Mouse (Mus musculus) liver, embryonic 14.5 days (tissue): ENCODE data around the gene Fat3. TPM values are rescaled to one million over a fixed set of nuclear protein-coding genes. Genes with fewer than 3 reads are reported as not detected.
A peak's percentile ranks its signal among the peaks of the same experiment; 100 is the strongest.

Source experiments
- ATAC-seq: fragments of 200-750 bp; cut with Nextera tagmentation; 2 replicates; pipeline ENCODE4 v1.8.0; 2017; ENCODE audit warnings: moderate number of reproducible peaks, mild to moderate bottlenecking, moderate library complexity; ENCODE audit not compliant: insufficient read depth
- DNase-seq, 3 experiments: peaks; one replicate each; pipeline ENCODE4 v3.0.0-alpha.2; 2012 to 2013; ENCODE audit warnings: low read depth in 3 of 3, low spot score in 3 of 3
- H3K27ac ChIP-seq: fragments of 300-500 bp; sonication (generic); 2 replicates; pipeline ENCODE4 v1.5.1; 2014; ENCODE audit warnings: moderate library complexity, mild to moderate bottlenecking, control low read depth, inconsistent platforms
- H3K27me3 ChIP-seq: fragments of 300-500 bp; sonication (generic); 2 replicates; pipeline ENCODE4 v1.6.1; 2014; ENCODE audit warnings: mild to moderate bottlenecking, low read length, moderate library complexity; ENCODE audit not compliant: control insufficient read depth, insufficient read depth
- H3K36me3 ChIP-seq: fragments of 300-500 bp; sonication (generic); replicated peaks from 2 replicates; pipeline ENCODE4 v1.6.1; 2014; ENCODE audit warnings: low read depth; ENCODE audit not compliant: control insufficient read depth, insufficient read depth
- H3K4me1 ChIP-seq, 2 experiments: fragments of 200-500 bp in 1 of 2; fragments of 300-500 bp in 1 of 2; sonication (generic) in 1 of 2; replicated peaks; 2 replicates each; pipeline ENCODE4 v1.6.1; 2012 to 2014; ENCODE audit warnings: antibody characterized with exemption in 1 of 2, inconsistent platforms in 1 of 2, low read length in 1 of 2; ENCODE audit not compliant: control insufficient read depth in 2 of 2, insufficient read depth in 2 of 2
- H3K4me2 ChIP-seq: fragments of 300-500 bp; sonication (generic); 2 replicates; pipeline ENCODE4 v1.6.1; 2014; ENCODE audit warnings: low read depth, mild to moderate bottlenecking, control low read depth, moderate library complexity
- H3K4me3 ChIP-seq, 2 experiments: fragments of 200-500 bp in 1 of 2; fragments of 300-500 bp in 1 of 2; sonication (generic) in 1 of 2; 2 replicates each; pipeline ENCODE4 v1.5.1; 2012 to 2014; ENCODE audit warnings: low read depth in 2 of 2, low read length in 2 of 2, mild to moderate bottlenecking in 2 of 2, control low read depth in 1 of 2, inconsistent platforms in 1 of 2, moderate library complexity in 1 of 2; ENCODE audit not compliant: insufficient read depth in 1 of 2
- H3K9ac ChIP-seq: fragments of 300-500 bp; sonication (generic); replicated peaks from 2 replicates; pipeline ENCODE4 v1.6.1; 2014; ENCODE audit warnings: mild to moderate bottlenecking, control low read depth, moderate library complexity
- H3K9me3 ChIP-seq: fragments of 300-500 bp; sonication (generic); 2 replicates; pipeline ENCODE4 v1.6.1; 2016; ENCODE audit warnings: low read length, mixed read lengths; ENCODE audit not compliant: control insufficient read depth
- CTCF ChIP-seq: IDR thresholded peaks from 2 replicates; pipeline ENCODE4 v1.5.1; 2016; ENCODE audit warnings: antibody characterized with exemption, low read depth, control low read depth
- EP300 ChIP-seq: IDR thresholded peaks from 2 replicates; pipeline ENCODE4 v1.6.1; 2016; ENCODE audit warnings: antibody characterized with exemption, low read depth
- WGBS: fragments of 180-500 bp; shearing (Covaris S2); extraction: QIAGEN DNeasy Blood & Tissue Kit; methylation state at CpG from one replicate; pipeline ENCODE4 v1.1.7; 2014; ENCODE audit not compliant: insufficient replicate concordance; 5-methylcytosine and 5-hydroxymethylcytosine counted together
- polyA plus RNA-seq, 2 experiments: library from polyadenylated mRNA; depleted of rRNA in 1 of 2; stranded (reverse) in 1 of 2; unstranded in 1 of 2; fragments of >200 nt; fragmentation: Nextera tagmentation in 1 of 2; extraction: Ambion mirVana in 1 of 2; gene quantifications; 2 replicates each; pipeline versions ENCODE4 v1.2.1 to v1.2.3; 2012 to 2014

Gene Fat3
- polyA plus RNA-seq, 2 experiments: 0.06 TPM; not detected in 1

DNA sequence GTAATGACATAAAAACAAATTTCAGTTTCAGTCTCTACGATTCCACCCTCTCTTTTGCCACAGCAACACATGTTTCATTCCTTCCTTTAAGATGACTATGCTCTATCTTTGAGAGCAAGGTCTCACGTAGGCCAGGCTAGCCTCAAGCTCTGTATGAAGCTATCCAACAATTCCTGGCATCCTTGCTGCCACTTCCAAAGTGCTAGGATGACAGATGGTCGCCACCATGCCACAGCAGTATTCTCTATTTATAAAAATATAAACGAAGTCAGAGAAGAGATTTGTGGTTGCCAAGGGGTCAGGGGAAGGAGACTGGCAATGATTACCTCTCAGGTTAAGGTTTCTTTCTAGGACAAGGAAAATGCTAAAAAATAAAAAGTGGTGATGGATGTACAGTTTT lies 144.4 kb downstream of the Fat3 start:
- no peak for TF ChIP-seq CTCF
- H3K4me3 ChIP-seq: no peak overlapping the region
- 39% methylated on average over 4 of the region's 4 CpGs for WGBS
- no peak overlapping the region for H3K4me2 ChIP-seq
- H3K9ac ChIP-seq: no peak overlapping the region
- DNase-seq (no peak), ATAC-seq (no peak)
- no peaks in the 10 kb centered on the region for H3K27me3 ChIP-seq
- no peak overlapping the region for H3K27ac ChIP-seq
- H3K9me3 ChIP-seq: no peaks in the 10 kb centered on the region
- no peaks in the 10 kb centered on the region for H3K4me1 ChIP-seq
- no peaks in the 10 kb centered on the region for H3K36me3 ChIP-seq

DNA sequence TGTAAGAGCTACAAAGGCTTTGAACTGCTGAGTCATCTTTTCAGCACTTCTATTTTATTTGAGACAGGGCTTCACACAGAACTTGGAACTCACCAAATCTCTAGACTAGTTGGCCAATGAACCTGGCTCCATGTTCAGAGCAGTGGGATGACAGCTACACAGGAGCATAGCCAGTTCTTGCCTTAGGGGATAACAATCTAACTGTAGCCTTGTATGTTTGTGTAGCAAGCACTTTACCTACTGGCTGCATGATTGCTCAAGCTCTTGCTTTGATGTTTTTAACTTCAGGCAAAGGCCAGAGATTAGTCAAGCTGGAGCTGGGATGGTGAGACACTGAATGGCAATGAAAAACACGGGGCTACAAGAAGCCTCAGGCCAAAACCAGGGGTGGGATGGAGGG lies 146.2 kb downstream of the Fat3 start:
- no peak overlapping the region for H3K4me2 ChIP-seq
- H3K9ac ChIP-seq: no peak overlapping the region
- TF ChIP-seq CTCF: no peak
- TF ChIP-seq EP300: no peak
- DNase-seq (peak in 1 of 3 experiments; percentile 2), ATAC-seq (0 out of 2 replicates have a peak, but pooled peaks have one; percentile 11)
- H3K9me3 ChIP-seq: no peaks in the 10 kb centered on the region
- 17% methylated on average over 1 of the region's 1 CpGs for WGBS
- no peaks in the 10 kb centered on the region for H3K27me3 ChIP-seq
- no peaks in the 10 kb centered on the region for H3K36me3 ChIP-seq
- no peak overlapping the region for H3K4me3 ChIP-seq
- H3K4me1 ChIP-seq: no peaks in the 10 kb centered on the region
- no peak overlapping the region for H3K27ac ChIP-seq

DNA sequence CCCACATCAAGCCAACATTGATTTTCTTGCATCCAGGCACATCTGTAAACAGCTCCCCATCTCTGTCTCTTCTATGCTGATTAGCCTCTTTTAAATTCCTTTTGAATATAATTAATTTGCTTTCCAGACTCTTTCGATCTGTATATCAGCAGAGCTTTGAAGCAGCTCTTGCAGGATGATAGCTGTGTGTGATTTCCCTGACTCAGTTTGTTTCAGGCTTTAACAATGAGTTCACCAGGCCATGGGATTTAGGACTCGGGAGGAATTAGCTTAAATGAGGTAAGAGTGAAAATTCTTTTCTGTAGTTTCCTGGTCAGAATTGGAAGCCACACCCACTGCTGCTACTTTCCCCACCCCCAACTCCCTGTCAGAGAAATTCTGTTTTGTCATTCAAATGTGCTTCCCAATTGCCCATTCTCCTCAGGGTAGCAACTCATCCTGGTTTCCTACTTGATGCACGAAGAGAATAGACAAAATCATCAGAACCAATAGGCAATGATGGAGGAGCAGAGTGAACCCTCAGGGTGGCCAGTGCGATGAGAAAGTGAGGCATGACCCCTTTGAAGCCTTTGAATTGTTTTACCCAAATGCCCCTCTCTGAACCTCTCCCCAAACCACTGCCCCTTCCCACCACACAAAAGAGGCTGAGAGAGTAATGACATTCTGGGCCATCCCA lies 147.9 kb downstream of the Fat3 start:
- ATAC-seq (no peak), DNase-seq (no peak)
- no peak overlapping the region for H3K4me3 ChIP-seq
- WGBS: 24% methylated on average over 4 of the region's 4 CpGs
- H3K36me3 ChIP-seq: no peaks in the 10 kb centered on the region
- TF ChIP-seq EP300 (no peak), CTCF (no peak)
- H3K4me1 ChIP-seq: no peaks in the 10 kb centered on the region
- no peak overlapping the region for H3K4me2 ChIP-seq
- no peak overlapping the region for H3K9ac ChIP-seq
- no peak overlapping the region for H3K27ac ChIP-seq
- H3K27me3 ChIP-seq: no peaks in the 10 kb centered on the region
- H3K9me3 ChIP-seq: no peaks in the 10 kb centered on the region

DNA sequence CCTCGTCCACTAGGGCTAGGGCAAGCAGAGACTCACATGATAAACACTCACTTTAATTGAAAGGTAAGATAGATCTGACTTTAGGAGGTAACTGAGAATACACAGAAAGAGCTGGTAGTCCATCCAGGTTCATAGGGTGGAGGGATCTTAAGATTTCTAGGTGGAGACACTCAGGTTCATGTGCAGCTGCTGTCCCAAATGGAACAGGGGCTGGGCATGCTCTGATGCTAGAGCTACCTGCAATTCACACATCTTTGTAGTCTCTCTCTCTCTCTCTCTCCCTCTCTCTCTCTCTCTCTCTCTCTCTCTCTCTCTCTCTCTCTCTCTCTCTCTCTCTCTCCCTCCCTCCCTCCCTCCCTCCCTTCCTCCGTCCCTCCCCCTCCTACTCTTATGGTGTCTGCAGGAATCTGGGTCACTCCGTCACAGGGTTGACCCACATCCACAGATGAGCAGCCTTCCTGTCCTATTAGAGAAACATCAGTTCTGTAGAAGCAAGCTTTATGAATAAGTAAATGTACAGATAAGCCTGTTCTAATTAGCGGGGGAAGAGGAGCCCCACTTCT lies 148.5 kb downstream of the Fat3 start:
- WGBS: 37% methylated on average over 4 of the region's 4 CpGs
- no peak overlapping the region for H3K9ac ChIP-seq
- no peak for ATAC-seq
- TF ChIP-seq CTCF (no peak), EP300 (no peak)
- no peaks in the 10 kb centered on the region for H3K4me1 ChIP-seq
- no peak overlapping the region for H3K4me3 ChIP-seq
- H3K27ac ChIP-seq: no peak overlapping the region
- no peak for DNase-seq
- no peaks in the 10 kb centered on the region for H3K27me3 ChIP-seq
- no peak overlapping the region for H3K4me2 ChIP-seq
- no peaks in the 10 kb centered on the region for H3K9me3 ChIP-seq
- H3K36me3 ChIP-seq: no peaks in the 10 kb centered on the region

DNA sequence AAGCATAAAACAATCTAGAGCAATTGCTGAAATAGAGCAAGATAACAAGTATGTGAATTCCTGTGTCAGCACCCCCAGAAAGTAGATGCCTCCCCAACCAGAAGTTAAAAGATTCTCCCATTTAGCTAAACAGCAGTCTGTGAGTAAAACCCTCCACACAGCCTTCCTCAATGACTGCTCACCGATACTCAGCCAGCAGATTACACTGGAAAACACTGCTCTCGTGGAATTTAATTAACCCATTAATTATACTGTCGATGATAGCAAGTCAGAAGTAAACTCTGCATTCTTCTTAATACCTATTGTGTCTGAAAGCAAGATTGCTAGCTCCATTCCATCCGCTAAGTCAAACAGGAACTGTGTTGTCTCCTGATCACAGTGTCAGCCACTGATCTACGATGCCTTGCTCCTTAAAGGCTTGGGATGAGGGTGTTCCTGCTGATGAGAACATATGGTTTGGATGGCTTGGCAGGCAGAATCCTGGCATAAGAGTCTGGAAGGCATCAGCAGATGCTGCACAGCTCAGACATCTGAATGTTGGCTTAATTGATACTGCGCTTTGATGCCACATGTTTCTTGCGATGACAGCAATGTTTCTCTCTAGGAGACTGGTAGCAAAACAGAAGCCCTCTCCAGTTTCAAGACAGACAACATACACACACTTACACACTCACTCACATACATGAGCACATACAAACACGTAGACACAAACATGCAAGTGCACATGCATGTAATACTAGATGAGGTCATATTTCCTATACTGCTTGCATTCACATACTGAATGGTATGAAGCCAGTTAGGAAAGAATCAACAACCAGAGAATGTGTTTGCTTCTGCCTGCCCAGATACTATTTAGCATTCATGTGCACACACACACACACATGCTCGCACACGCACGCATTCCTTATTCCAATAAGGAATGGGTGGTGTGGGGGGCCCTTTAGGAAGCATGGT lies 155.9 kb downstream of the Fat3 start:
- H3K4me3 ChIP-seq: no peak overlapping the region
- peaks cover 0 to 3% of the 10 kb centered on the region in 2 experiments; a peak in 1 of 4 replicates for H3K4me1 ChIP-seq
- no peak overlapping the region for H3K27ac ChIP-seq
- TF ChIP-seq EP300 (no peak), CTCF (no peak)
- no peak overlapping the region for H3K9ac ChIP-seq
- H3K27me3 ChIP-seq: no peaks in the 10 kb centered on the region
- H3K36me3 ChIP-seq: no peaks in the 10 kb centered on the region
- no peak overlapping the region for H3K4me2 ChIP-seq
- DNase-seq (no peak), ATAC-seq (no peak)
- 58% methylated on average over 11 of the region's 11 CpGs for WGBS
- H3K9me3 ChIP-seq: no peaks in the 10 kb centered on the region
